Mouse (Mus musculus) forebrain, embryonic 14.5 days (tissue): ENCODE results near the gene Ankle1. TPM values are rescaled to one million over a fixed set of nuclear protein-coding genes. Genes with fewer than 3 reads are reported as not detected.
A peak's percentile ranks its signal among the peaks of the same experiment; 100 is the strongest.

Experiments
- ATAC-seq: fragments of 200-750 bp; cut with Nextera tagmentation; 2 replicates; pipeline ENCODE4 v1.8.0; 2017; ENCODE audit warnings: mild to moderate bottlenecking, moderate library complexity
- DNase-seq: peaks from one replicate; pipeline ENCODE4 v3.0.0-alpha.2; 2015; ENCODE audit warnings: low spot score
- H3K27ac ChIP-seq: fragments of 300-500 bp; sonication (generic); 2 replicates; pipeline ENCODE4 v1.5.1; 2014; ENCODE audit warnings: low read depth, mild to moderate bottlenecking, control low read depth, low read length, moderate library complexity
- H3K27me3 ChIP-seq: fragments of 300-500 bp; sonication (generic); replicated peaks from 2 replicates; pipeline ENCODE4 v1.6.1; 2014; ENCODE audit warnings: low read length, control low read depth, mixed read lengths; ENCODE audit not compliant: control insufficient read depth, insufficient read depth
- H3K36me3 ChIP-seq: fragments of 300-500 bp; sonication (generic); 2 replicates; pipeline ENCODE4 v1.6.1; 2014; ENCODE audit warnings: low read length, control low read depth; ENCODE audit not compliant: control insufficient read depth, insufficient read depth
- H3K4me1 ChIP-seq: fragments of 300-500 bp; sonication (generic); 2 replicates; pipeline ENCODE4 v1.6.1; 2014; ENCODE audit warnings: antibody characterized with exemption, low read length, control low read depth; ENCODE audit not compliant: control insufficient read depth, insufficient read depth
- H3K4me2 ChIP-seq: fragments of 300-500 bp; sonication (generic); 2 replicates; pipeline ENCODE4 v1.6.1; 2014; ENCODE audit warnings: mild to moderate bottlenecking, control low read depth, low read length
- H3K4me3 ChIP-seq: fragments of 300-500 bp; sonication (generic); 2 replicates; pipeline ENCODE4 v1.5.1; 2014; ENCODE audit warnings: low read depth, low read length, control low read depth
- H3K9ac ChIP-seq: fragments of 300-500 bp; sonication (generic); 2 replicates; pipeline ENCODE4 v1.6.1; 2014; ENCODE audit warnings: mild to moderate bottlenecking, low read length, control low read depth, moderate library complexity
- H3K9me3 ChIP-seq: fragments of 300-500 bp; sonication (generic); replicated peaks from 2 replicates; pipeline ENCODE4 v1.6.1; 2016; ENCODE audit warnings: low read length, control low read depth, mixed read lengths; ENCODE audit not compliant: control insufficient read depth
- WGBS: fragments of 180-500 bp; shearing (Covaris S2); extraction: QIAGEN DNeasy Blood & Tissue Kit; methylation state at CpG from one replicate; pipeline ENCODE4 v1.1.7; 2014; 5-methylcytosine and 5-hydroxymethylcytosine counted together
- polyA plus RNA-seq: library from polyadenylated mRNA; unstranded; fragments of >200 nt; fragmentation: Nextera tagmentation; extraction: Ambion mirVana; gene quantifications from 2 replicates; pipeline ENCODE4 v1.2.1, GENCODE M21; 2014

The Ankle1 gene
- polyA plus RNA-seq, 1 experiment from 2014 or later: 4.3 TPM

GRCm38 (mm10) chr8:71456906-71457305 lies 51.1 kb downstream of the Ankle1 start:
- H3K36me3 ChIP-seq: peaks cover 50% of the 10 kb centered on the region
- 37% methylated on average over 22 of the region's 22 CpGs for WGBS
- no peaks in the 10 kb centered on the region for H3K27me3 ChIP-seq
- no peak overlapping the region for H3K27ac ChIP-seq
- H3K9ac ChIP-seq: no peak overlapping the region
- no peak overlapping the region for H3K4me3 ChIP-seq
- H3K4me2 ChIP-seq: no peak overlapping the region
- H3K9me3 ChIP-seq: no peaks in the 10 kb centered on the region
- no peak for ATAC-seq
- peaks cover under 1% of the 10 kb centered on the region for H3K4me1 ChIP-seq
- no peak for DNase-seq

- Histone ChIP-seq H3K27ac (no peak overlapping the region), H3K4me1 (peaks cover 8% of the 10 kb centered on the region), H3K36me3 (peaks cover 50% of the 10 kb centered on the region), H3K4me3 (no peak overlapping the region), H3K4me2 (no peak overlapping the region), H3K9ac (0 out of 2 replicates have a peak overlapping the region, but pooled peaks have one; percentile 8), H3K27me3 (no peaks in the 10 kb centered on the region), H3K9me3 (no peaks in the 10 kb centered on the region)
- DNase-seq: no peak
- ATAC-seq: no peak
- 90% methylated on average over 20 of the region's 20 CpGs for WGBS
Measured at GRCm38 (mm10) chr8:71457659-71458270, 52.0 kb downstream of the Ankle1 start.

Other genes starting within 250 kb of the Ankle1 start
- gene Myo9b, start 133.3 kb upstream of the Ankle1 start, polyA plus RNA-seq: 11.8 and 13.0 TPM in 2 replicates
- 51.5 and 64.2 TPM in 2 replicates for gene Haus8, start 133.1 kb upstream of the Ankle1 start, polyA plus RNA-seq
- gene Use1, start 39.2 kb upstream of the Ankle1 start, polyA plus RNA-seq: 116 and 121 TPM in 2 replicates
- gene Ocel1, start 34.7 kb upstream of the Ankle1 start, polyA plus RNA-seq: 3.0 and 3.8 TPM in 2 replicates
- gene Nr2f6, start 24.1 kb upstream of the Ankle1 start, polyA plus RNA-seq: 16.6 and 17.3 TPM in 2 replicates
- gene Ushbp1, start 10.2 kb upstream of the Ankle1 start, polyA plus RNA-seq: 2.8 and 4.4 TPM in 2 replicates
- 91.7 and 97.0 TPM in 2 replicates for gene Babam1, start 9.1 kb upstream of the Ankle1 start, polyA plus RNA-seq
- 75.7 and 93.7 TPM in 2 replicates for gene Abhd8, start 57.6 kb downstream of the Ankle1 start, polyA plus RNA-seq
- gene Mrpl34, start 58.9 kb downstream of the Ankle1 start, polyA plus RNA-seq: 185 and 214 TPM in 2 replicates
- 207 and 225 TPM in 2 replicates for gene Dda1, start 63.2 kb downstream of the Ankle1 start, polyA plus RNA-seq
- 5.4 and 6.3 TPM in 2 replicates for gene Ano8, start 80.0 kb downstream of the Ankle1 start, polyA plus RNA-seq
- gene Gtpbp3, start 82.1 kb downstream of the Ankle1 start, polyA plus RNA-seq: 2.2 and 3.8 TPM in 2 replicates
- 5.8 and 6.8 TPM in 2 replicates for gene Plvap, start 105.7 kb downstream of the Ankle1 start, polyA plus RNA-seq
- gene Ccdc194, start 119.7 kb downstream of the Ankle1 start, polyA plus RNA-seq: 0.11 and 0.13 TPM in 2 replicates
- 2.2 and 2.8 TPM in 2 replicates for gene Bst2, start 131.4 kb downstream of the Ankle1 start, polyA plus RNA-seq
- 65.7 and 71.6 TPM in 2 replicates for gene Mvb12a, start 136.9 kb downstream of the Ankle1 start, polyA plus RNA-seq
- not detected in 2 replicates for gene Tmem221, start 152.9 kb downstream of the Ankle1 start, polyA plus RNA-seq
- not detected in 2 replicates for gene Nxnl1, start 160.6 kb downstream of the Ankle1 start, polyA plus RNA-seq
- gene Slc27a1, start 162.9 kb downstream of the Ankle1 start, polyA plus RNA-seq: 25.8 and 31.5 TPM in 2 replicates
- gene Pgls, start 186.2 kb downstream of the Ankle1 start, polyA plus RNA-seq: 233 and 279 TPM in 2 replicates
- 4.1 and 4.5 TPM in 2 replicates for gene Fam129c, start 191.6 kb downstream of the Ankle1 start, polyA plus RNA-seq
- gene Colgalt1, start 205.0 kb downstream of the Ankle1 start, polyA plus RNA-seq: 45.3 and 47.2 TPM in 2 replicates